Mouse (Mus musculus): ENCODE data around the gene Trem3. TPM values are rescaled to one million over a fixed set of nuclear protein-coding genes. Genes with fewer than 3 reads are reported as not detected.

The Trem3 gene
- polyA plus RNA-seq, 1 experiment from 2014 or later = 0.25 TPM

DNA sequence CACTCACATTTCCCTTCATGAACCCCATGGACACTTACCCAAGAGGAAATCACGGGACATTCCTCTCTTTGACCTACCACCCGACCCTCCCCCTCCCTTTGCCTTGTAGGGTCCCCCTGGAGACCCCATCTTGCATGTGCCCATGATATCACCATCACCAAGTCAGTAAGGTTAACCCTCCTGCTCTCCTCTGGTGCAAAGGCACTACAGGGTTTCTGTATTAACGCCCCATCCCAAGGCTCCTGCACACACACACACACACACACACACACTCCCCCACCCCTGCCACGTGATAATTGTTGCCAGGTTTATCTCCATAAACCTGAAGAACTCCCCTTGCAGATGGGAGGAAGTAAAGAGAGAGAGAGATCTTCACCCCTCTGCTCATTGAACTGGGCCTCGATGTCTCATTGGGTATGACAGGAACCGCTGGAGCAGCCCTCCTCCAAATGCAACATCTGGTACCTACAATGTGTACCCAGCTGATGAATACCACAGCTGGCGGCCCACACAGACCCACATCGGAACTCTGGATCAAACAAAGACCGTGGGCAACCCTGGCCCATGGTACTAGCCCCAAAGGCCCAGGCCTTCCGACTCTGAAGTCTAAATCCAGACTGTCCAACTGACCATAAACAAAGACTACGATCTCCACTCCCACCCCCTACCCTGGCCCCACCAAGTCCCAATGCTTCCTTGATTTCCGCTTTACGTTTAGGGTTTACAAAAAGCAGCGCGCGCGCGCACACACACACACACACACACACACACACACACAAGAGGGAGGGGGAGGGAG is 33.6 kb downstream of the Trem3 start:
- Histone ChIP-seq H3K4me1 (ENCODE audit: insufficient read depth) (0 out of 2 replicates have a peak, but pooled peaks cover 3% of the 10 kb centered on the region), H3K4me3 (ENCODE audit: low read depth, low read length) (peak overlapping the region; percentile 20), H3K27me3 (ENCODE audit: insufficient read depth, low read length) (no peaks in the 10 kb centered on the region), H3K9ac (peak overlapping the region; percentile 36), H3K36me3 (ENCODE audit: insufficient read depth) (no peaks in the 10 kb centered on the region), H3K27ac (ENCODE audit: low read depth) (no peak overlapping the region), H3K4me2 (peak overlapping the region; percentile 64), H3K9me3 (ENCODE audit: low read depth, low read length) (no peaks in the 10 kb centered on the region)
- WGBS = 22% methylated on average over 18 of the region's 18 CpGs
- TF ChIP-seq CTCF (IDR thresholded peaks at IDR 0.05; ENCODE audit: low read depth) = no peak
- DNase-seq (peak; percentile 29), ATAC-seq (ENCODE audit: insufficient read depth) (peak; percentile 52)

DNA sequence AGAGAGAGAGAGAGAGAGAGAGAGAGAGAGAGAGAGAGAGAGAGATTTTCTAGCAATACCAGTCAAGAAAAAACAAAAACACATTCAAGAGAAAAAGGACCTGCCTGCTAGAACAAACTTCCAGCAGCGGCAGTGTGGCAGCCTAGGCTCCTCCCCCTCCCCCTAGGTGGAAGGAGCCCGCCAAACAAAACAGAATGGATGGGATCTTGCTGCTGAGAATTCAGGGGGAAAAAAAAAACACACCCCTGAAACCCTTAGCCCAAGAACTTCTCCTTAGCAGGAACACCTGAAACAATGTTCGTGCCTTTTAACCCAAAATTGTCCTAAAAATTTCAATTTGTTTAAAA is 34.1 kb downstream of the Trem3 start:
- no peak; the same call in 1 of the 2 replicates for ATAC-seq (ENCODE audit: insufficient read depth)
- H3K4me1 ChIP-seq (ENCODE audit: insufficient read depth) = 0 out of 2 replicates have a peak, but pooled peaks cover 3% of the 10 kb centered on the region
- 3% methylated on average over 3 of the region's 3 CpGs for WGBS
- TF ChIP-seq CTCF (IDR thresholded peaks at IDR 0.05; ENCODE audit: low read depth) = no peak
- no peaks in the 10 kb centered on the region for H3K36me3 ChIP-seq (ENCODE audit: insufficient read depth)
- peak overlapping the region; percentile 64 for H3K4me2 ChIP-seq
- no peaks in the 10 kb centered on the region for H3K9me3 ChIP-seq (ENCODE audit: low read depth, low read length)
- peak overlapping the region; percentile 36 for H3K9ac ChIP-seq
- H3K4me3 ChIP-seq (ENCODE audit: low read depth, low read length) = peak overlapping the region; percentile 20
- no peak overlapping the region for H3K27ac ChIP-seq (ENCODE audit: low read depth)
- no peaks in the 10 kb centered on the region for H3K27me3 ChIP-seq (ENCODE audit: insufficient read depth, low read length)
- peak; percentile 65 for DNase-seq

DNA sequence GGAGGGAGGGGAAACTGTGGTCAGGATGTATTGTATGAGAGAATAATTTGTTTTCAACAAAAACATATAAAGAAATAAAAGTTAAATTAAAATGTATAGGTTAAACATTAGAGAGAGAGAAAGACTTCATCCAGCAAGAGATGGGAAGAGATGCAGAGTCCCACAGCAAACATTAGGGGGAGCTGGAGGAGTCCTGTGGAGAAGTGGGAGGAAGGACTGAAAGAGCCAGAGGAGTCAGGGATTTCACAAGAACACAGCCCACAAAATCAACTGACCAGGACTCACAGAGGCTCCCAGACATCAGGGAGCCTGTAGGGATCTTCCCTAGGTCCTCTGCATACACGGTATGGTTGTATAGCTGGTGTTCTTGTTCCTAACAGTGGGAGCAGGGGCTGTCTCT is 39.2 kb downstream of the Trem3 start:
- no peak overlapping the region for H3K9ac ChIP-seq
- no peaks in the 10 kb centered on the region for H3K9me3 ChIP-seq (ENCODE audit: low read depth, low read length)
- DNase-seq = no peak
- H3K4me2 ChIP-seq = no peak overlapping the region
- no peak for TF ChIP-seq CTCF (IDR thresholded peaks at IDR 0.05; ENCODE audit: low read depth)
- ATAC-seq (ENCODE audit: insufficient read depth) = no peak
- no peak overlapping the region for H3K27ac ChIP-seq (ENCODE audit: low read depth)
- H3K4me1 ChIP-seq (ENCODE audit: insufficient read depth) = no peaks in the 10 kb centered on the region
- H3K27me3 ChIP-seq (ENCODE audit: insufficient read depth, low read length) = no peaks in the 10 kb centered on the region
- no peak overlapping the region for H3K4me3 ChIP-seq (ENCODE audit: low read depth, low read length)
- H3K36me3 ChIP-seq (ENCODE audit: insufficient read depth) = no peaks in the 10 kb centered on the region
- 58% methylated on average over 1 of the region's 1 CpGs for whole genome bisulfite sequencing

DNA sequence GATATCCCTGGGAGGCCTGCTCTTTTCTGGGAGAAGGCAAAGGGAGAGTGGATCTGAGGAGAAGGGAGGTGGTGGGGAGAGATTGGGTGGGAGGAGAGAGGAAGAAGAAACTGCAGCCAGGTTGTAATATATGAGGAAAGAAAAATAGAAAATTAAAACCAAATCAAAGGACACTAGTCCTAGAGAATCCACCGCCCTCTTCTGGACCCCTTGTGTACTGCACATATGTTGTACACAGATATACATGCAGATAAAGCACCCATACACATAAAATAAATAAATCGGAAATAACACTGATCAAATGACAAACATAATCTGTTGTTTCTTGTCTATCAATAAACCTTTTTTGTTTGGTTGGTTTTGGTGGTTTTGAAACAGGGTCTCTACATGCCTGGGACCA is 39.7 kb downstream of the Trem3 start:
- 0 out of 2 replicates have a peak, but pooled peaks have one; percentile 27 for TF ChIP-seq CTCF (IDR thresholded peaks at IDR 0.05; ENCODE audit: low read depth)
- Histone ChIP-seq H3K4me3 (ENCODE audit: low read depth, low read length) (no peak overlapping the region), H3K27me3 (ENCODE audit: insufficient read depth, low read length) (no peaks in the 10 kb centered on the region), H3K27ac (ENCODE audit: low read depth) (no peak overlapping the region), H3K36me3 (ENCODE audit: insufficient read depth) (no peaks in the 10 kb centered on the region), H3K9ac (no peak overlapping the region), H3K9me3 (ENCODE audit: low read depth, low read length) (no peaks in the 10 kb centered on the region), H3K4me2 (no peak overlapping the region), H3K4me1 (ENCODE audit: insufficient read depth) (no peaks in the 10 kb centered on the region)
- peak; percentile 36 for DNase-seq
- WGBS = 51% methylated on average over 2 of the region's 2 CpGs
- ATAC-seq (ENCODE audit: insufficient read depth) = no peak

DNA sequence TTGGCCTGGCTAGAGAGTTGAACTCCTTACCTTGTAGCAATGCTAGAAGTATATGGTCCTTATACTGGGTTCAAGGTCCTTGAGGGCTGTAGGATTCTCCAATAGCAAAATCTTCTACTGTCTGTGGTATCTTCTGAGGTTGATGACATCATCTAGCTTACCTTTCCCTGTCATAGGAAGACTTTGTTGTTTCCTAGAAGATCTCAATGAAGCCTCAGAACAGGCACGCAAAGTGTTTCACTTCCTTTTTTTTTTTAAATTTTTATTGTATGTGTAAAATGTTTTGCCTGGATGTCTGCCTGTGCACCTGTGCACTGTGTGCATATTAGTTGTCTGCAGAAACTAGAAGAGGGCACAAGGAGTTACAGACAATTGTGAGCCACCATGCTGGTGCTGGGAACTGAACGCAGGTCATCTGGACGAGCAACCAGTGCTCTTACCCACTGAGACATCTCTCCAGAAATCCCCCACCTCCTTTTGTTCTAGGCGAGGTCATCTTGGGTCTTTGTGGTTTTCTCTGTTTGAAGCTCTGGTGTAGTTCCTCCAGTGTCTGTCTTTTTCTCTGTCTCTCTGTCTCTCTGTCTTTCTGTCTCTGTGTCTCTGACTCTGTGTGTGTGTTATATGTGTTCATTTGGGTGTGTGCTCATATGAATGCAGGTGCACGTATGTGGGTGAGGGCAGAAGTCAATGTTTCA is 46.1 kb downstream of the Trem3 start:
- DNase-seq (no peak), ATAC-seq (ENCODE audit: insufficient read depth) (no peak)
- TF ChIP-seq CTCF (IDR thresholded peaks at IDR 0.05; ENCODE audit: low read depth) = no peak
- no peak overlapping the region for H3K9ac ChIP-seq
- no peaks in the 10 kb centered on the region for H3K36me3 ChIP-seq (ENCODE audit: insufficient read depth)
- no peaks in the 10 kb centered on the region for H3K4me1 ChIP-seq (ENCODE audit: insufficient read depth)
- H3K27ac ChIP-seq (ENCODE audit: low read depth) = no peak overlapping the region
- no peaks in the 10 kb centered on the region for H3K27me3 ChIP-seq (ENCODE audit: insufficient read depth, low read length)
- H3K4me2 ChIP-seq = no peak overlapping the region
- no peak overlapping the region for H3K4me3 ChIP-seq (ENCODE audit: low read depth, low read length)
- WGBS = 78% methylated on average over 5 of the region's 5 CpGs
- no peaks in the 10 kb centered on the region for H3K9me3 ChIP-seq (ENCODE audit: low read depth, low read length)

DNA sequence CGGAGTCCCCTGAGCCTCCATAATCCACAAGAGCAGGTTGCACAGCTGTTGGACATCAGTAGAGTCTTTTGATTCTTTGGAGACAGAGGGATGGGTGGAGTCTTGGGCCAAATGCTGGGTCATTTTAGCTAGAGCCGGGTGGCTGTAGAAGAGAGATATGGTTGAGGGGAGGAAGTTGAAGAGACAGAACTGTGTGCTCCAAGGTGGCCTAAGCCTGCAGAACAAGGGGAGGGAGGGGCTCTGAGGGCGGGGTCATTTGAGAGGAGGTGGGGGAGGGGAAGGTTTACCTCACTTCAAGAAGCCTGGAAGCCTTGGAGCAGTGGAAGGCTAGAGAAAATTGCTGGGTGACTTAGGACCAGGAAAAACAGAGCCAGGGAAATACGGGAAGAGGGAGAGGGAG is 51.6 kb downstream of the Trem3 start, which contains the start of gene Treml2:
Gene Treml2, plus strand, starts transcription at position 296 of the 400 bp plus-strand sequence.
- Histone ChIP-seq H3K9me3 (ENCODE audit: low read depth, low read length) (no peaks in the 10 kb centered on the region), H3K4me3 (ENCODE audit: low read depth, low read length) (no peak within 1 kb of the TSS; the same call in 1 of the 2 replicates), H3K4me1 (ENCODE audit: insufficient read depth) (no peaks in the 10 kb centered on the region), H3K9ac (no peak within 1 kb of the TSS), H3K27ac (ENCODE audit: low read depth) (no peak within 1 kb of the TSS), H3K4me2 (peak within 1 kb of the TSS; percentile 25; the same call in 1 of the 2 replicates), H3K36me3 (ENCODE audit: insufficient read depth) (no peaks in the 10 kb centered on the region), H3K27me3 (ENCODE audit: insufficient read depth, low read length) (no peaks in the 10 kb centered on the region)
- 10% methylated on average over 3 of the region's 4 CpGs for WGBS
- TF ChIP-seq CTCF (IDR thresholded peaks at IDR 0.05; ENCODE audit: low read depth) = no peak
- ATAC-seq (ENCODE audit: insufficient read depth) (no peak; the same call in 1 of the 2 replicates), DNase-seq (no peak)

DNA sequence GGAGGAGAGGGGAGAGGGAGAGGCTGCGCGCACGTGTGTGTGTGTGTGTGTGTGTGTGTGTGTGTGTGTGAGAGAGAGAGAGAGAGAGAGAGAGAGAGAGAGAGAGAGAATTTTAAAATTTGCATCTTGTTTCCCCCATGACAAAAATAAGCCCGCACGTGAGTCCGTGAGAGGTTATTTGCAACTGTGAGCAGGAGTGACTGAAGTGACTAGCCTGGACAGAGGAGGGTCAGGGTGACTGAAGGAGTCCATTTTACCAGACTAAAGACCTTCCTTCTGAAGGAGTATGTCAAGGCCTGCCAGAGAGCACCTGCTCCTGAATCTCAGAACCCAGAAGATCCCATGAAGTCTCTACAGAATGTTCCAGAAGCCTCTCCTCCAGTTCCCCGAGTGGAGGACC is 52.2 kb downstream of the Trem3 start:
- H3K4me1 ChIP-seq (ENCODE audit: insufficient read depth) = no peaks in the 10 kb centered on the region
- H3K27me3 ChIP-seq (ENCODE audit: insufficient read depth, low read length) = no peaks in the 10 kb centered on the region
- no peak for ATAC-seq (ENCODE audit: insufficient read depth)
- H3K9me3 ChIP-seq (ENCODE audit: low read depth, low read length) = no peaks in the 10 kb centered on the region
- 42% methylated on average over 7 of the region's 7 CpGs for WGBS
- DNase-seq = no peak
- H3K9ac ChIP-seq = no peak overlapping the region
- TF ChIP-seq CTCF (IDR thresholded peaks at IDR 0.05; ENCODE audit: low read depth) = no peak
- no peak overlapping the region for H3K4me3 ChIP-seq (ENCODE audit: low read depth, low read length)
- H3K4me2 ChIP-seq = peak overlapping the region; percentile 25; the same call in 1 of the 2 replicates
- H3K36me3 ChIP-seq (ENCODE audit: insufficient read depth) = no peaks in the 10 kb centered on the region
- no peak overlapping the region for H3K27ac ChIP-seq (ENCODE audit: low read depth)

Data from lung, embryonic 14.5 days (tissue).